Mouse (Mus musculus) c-Kit-negative CD71-positive TER-119-positive erythroid progenitor cells, embryonic 14.5 days (primary cell): ENCODE measurements around the gene Ypel3.
"Not testable (repeated sequence)": the region's sequence is repeated elsewhere in the genome, so short reads cannot be mapped to it uniquely, and the experiment has no call there.

Experiments used
- DNase-seq: peaks from one replicate; pipeline ENCODE4 v3.0.0-alpha.2; 2013; ENCODE audit warnings: low read depth, low spot score

Gene Ypel3

GRCm38 (mm10) chr7:126776598-126777057 is at the start of gene Ypel3:
Ypel3 (plus strand) TSS chr7:126776955.
- DNase-seq = peak; percentile 81

GRCm38 (mm10) chr7:126730256-126730789 is 46.4 kb upstream of the Ypel3 start:
- DNase-seq = not testable (repeated sequence)

- no peak for DNase-seq
These were observed 40.6 kb upstream of the Ypel3 start for GRCm38 (mm10) chr7:126736122-126736521.

GRCm38 (mm10) chr7:126739551-126739950 is 37.2 kb upstream of the Ypel3 start:
- DNase-seq = no peak

GRCm38 (mm10) chr7:126740132-126740735 is 36.5 kb upstream of the Ypel3 start:
- no peak for DNase-seq

- no peak for DNase-seq
These were observed 35.8 kb upstream of the Ypel3 start for GRCm38 (mm10) chr7:126740977-126741376.

- no peak for DNase-seq
These were observed 35.3 kb upstream of the Ypel3 start for GRCm38 (mm10) chr7:126741452-126741851.

- DNase-seq = no peak
These were observed 34.7 kb upstream of the Ypel3 start for GRCm38 (mm10) chr7:126741964-126742482.

GRCm38 (mm10) chr7:126746066-126746465 is 30.7 kb upstream of the Ypel3 start:
- no peak for DNase-seq

GRCm38 (mm10) chr7:126746798-126747197 is 30.0 kb upstream of the Ypel3 start:
- DNase-seq = no peak

GRCm38 (mm10) chr7:126748824-126749223 is 27.9 kb upstream of the Ypel3 start:
- no peak for DNase-seq

- no peak for DNase-seq
These were observed 27.0 kb upstream of the Ypel3 start for GRCm38 (mm10) chr7:126749582-126750343.

GRCm38 (mm10) chr7:126754866-126755265 is 21.9 kb upstream of the Ypel3 start:
- DNase-seq = peak; percentile 73

GRCm38 (mm10) chr7:126758539-126758938 is 18.2 kb upstream of the Ypel3 start:
- no peak for DNase-seq

GRCm38 (mm10) chr7:126759050-126759671 is 17.6 kb upstream of the Ypel3 start, which contains the start of gene Mapk3:
Mapk3 (plus strand) TSS chr7:126759601.
- peak; percentile 82 for DNase-seq

GRCm38 (mm10) chr7:126759672-126760390 is 16.9 kb upstream of the Ypel3 start:
- DNase-seq = no peak

- no peak for DNase-seq
These were observed 16.4 kb upstream of the Ypel3 start for GRCm38 (mm10) chr7:126760391-126760802.

GRCm38 (mm10) chr7:126760956-126761355 is 15.8 kb upstream of the Ypel3 start:
- no peak for DNase-seq

- DNase-seq = no peak
These were observed 15.2 kb upstream of the Ypel3 start for GRCm38 (mm10) chr7:126761529-126762067.

- DNase-seq = no peak
These were observed 14.2 kb upstream of the Ypel3 start for GRCm38 (mm10) chr7:126762471-126763008.

- DNase-seq = no peak
These were observed 11.2 kb upstream of the Ypel3 start for GRCm38 (mm10) chr7:126765540-126765939.
